Mouse (Mus musculus) kidney, postnatal 0 days (tissue): Measurements from ENCODE around the gene Cmip. TPM values are rescaled to one million over a fixed set of nuclear protein-coding genes. Genes with fewer than 3 reads are reported as not detected.
A peak's percentile ranks its signal among the peaks of the same experiment; 100 is the strongest.

Experiments
- ATAC-seq: fragments of 200-750 bp; cut with Nextera tagmentation; replicated peaks from 2 replicates; pipeline ENCODE4 v1.8.0; 2017; ENCODE audit warnings: low read depth, moderate number of reproducible peaks, moderate TSS enrichment, moderate library complexity; ENCODE audit not compliant: low FRiP score
- DNase-seq: peaks from one replicate; pipeline ENCODE4 v3.0.0-alpha.2; 2016; ENCODE audit warnings: low spot score
- H3K27ac ChIP-seq: fragments of 300-500 bp; sonication (generic); 2 replicates; pipeline ENCODE4 v1.5.1; 2014; ENCODE audit warnings: mild to moderate bottlenecking
- H3K27me3 ChIP-seq: fragments of 300-500 bp; sonication (generic); 2 replicates; pipeline ENCODE4 v1.6.1; 2014; ENCODE audit warnings: low read length, mixed read lengths; ENCODE audit not compliant: insufficient read depth
- H3K36me3 ChIP-seq: fragments of 300-500 bp; sonication (generic); 2 replicates; pipeline ENCODE4 v1.6.1; 2014; ENCODE audit warnings: low read length, mixed read lengths; ENCODE audit not compliant: insufficient read depth
- H3K4me1 ChIP-seq: fragments of 300-500 bp; sonication (generic); replicated peaks from 2 replicates; pipeline ENCODE4 v1.6.1; 2014; ENCODE audit warnings: antibody characterized with exemption, low read length, mixed read lengths; ENCODE audit not compliant: insufficient read depth
- H3K4me2 ChIP-seq: fragments of 300-500 bp; sonication (generic); 2 replicates; pipeline ENCODE4 v1.6.1; 2014; ENCODE audit warnings: mild to moderate bottlenecking, low read length, moderate library complexity, mixed read lengths
- H3K4me3 ChIP-seq: fragments of 300-500 bp; sonication (generic); replicated peaks from 2 replicates; pipeline ENCODE4 v1.5.1; 2014; ENCODE audit warnings: low read depth, low read length
- H3K9ac ChIP-seq: fragments of 300-500 bp; sonication (generic); 2 replicates; pipeline ENCODE4 v1.6.1; 2014; ENCODE audit warnings: low read depth, low read length
- H3K9me3 ChIP-seq: fragments of 300-500 bp; sonication (generic); replicated peaks from 2 replicates; pipeline ENCODE4 v1.6.1; 2016; ENCODE audit warnings: low read length, inconsistent platforms, mixed read lengths
- CTCF ChIP-seq: IDR thresholded peaks from 2 replicates; pipeline ENCODE4 v1.5.1; 2016; ENCODE audit warnings: antibody characterized with exemption, low read depth, mild to moderate bottlenecking, moderate library complexity
- WGBS: fragments of 180-500 bp; shearing (Covaris S2); extraction: QIAGEN DNeasy Blood & Tissue Kit; methylation state at CpG from one replicate; pipeline ENCODE4 v1.1.7; 2014; 5-methylcytosine and 5-hydroxymethylcytosine counted together
- polyA plus RNA-seq: library from polyadenylated mRNA; unstranded; fragments of >200 nt; fragmentation: Nextera tagmentation; extraction: Ambion mirVana; gene quantifications from 2 replicates; pipeline ENCODE4 v1.2.1, GENCODE M21; 2015

The Cmip gene
- polyA plus RNA-seq, 1 experiment from 2014 or later: 36.8 TPM

GRCm38 (mm10) chr8:117357491-117358467 is 100.9 kb downstream of the Cmip start:
- no peaks in the 10 kb centered on the region for H3K27me3 ChIP-seq
- H3K9me3 ChIP-seq: no peaks in the 10 kb centered on the region
- H3K4me3 ChIP-seq: no peak overlapping the region
- no peak overlapping the region for H3K9ac ChIP-seq
- ATAC-seq: no peak
- no peak for DNase-seq
- H3K4me1 ChIP-seq: peaks cover 43% of the 10 kb centered on the region
- H3K4me2 ChIP-seq: no peak overlapping the region
- WGBS: 78% methylated on average over 16 of the region's 16 CpGs
- TF ChIP-seq CTCF: no peak
- H3K36me3 ChIP-seq: no peaks in the 10 kb centered on the region
- H3K27ac ChIP-seq: peak overlapping the region; percentile 27

- Histone ChIP-seq H3K4me2 (no peak overlapping the region), H3K4me1 (peaks cover 58% of the 10 kb centered on the region), H3K9ac (no peak overlapping the region), H3K27me3 (no peaks in the 10 kb centered on the region), H3K27ac (peak overlapping the region; percentile 58), H3K36me3 (no peaks in the 10 kb centered on the region), H3K9me3 (no peaks in the 10 kb centered on the region), H3K4me3 (no peak overlapping the region)
- DNase-seq: no peak
- ATAC-seq: peak; percentile 21; the same call in 1 of the 2 replicates
- no peak for TF ChIP-seq CTCF
- 86% methylated on average over 3 of the region's 3 CpGs for WGBS
Measured at GRCm38 (mm10) chr8:117360172-117360930, 103.5 kb downstream of the Cmip start.

- no peaks in the 10 kb centered on the region for H3K36me3 ChIP-seq
- no peak overlapping the region for H3K4me3 ChIP-seq
- DNase-seq: peak; percentile 59
- H3K4me1 ChIP-seq: peaks cover 51% of the 10 kb centered on the region
- H3K27me3 ChIP-seq: no peaks in the 10 kb centered on the region
- H3K4me2 ChIP-seq: no peak overlapping the region
- H3K9ac ChIP-seq: no peak overlapping the region
- H3K9me3 ChIP-seq: no peaks in the 10 kb centered on the region
- peak; percentile 31; the same call in 1 of the 2 replicates for ATAC-seq
- H3K27ac ChIP-seq: peak overlapping the region; percentile 82
- no peak for TF ChIP-seq CTCF
- 52% methylated on average over 12 of the region's 12 CpGs for WGBS
Measured at GRCm38 (mm10) chr8:117361595-117362437, 105.0 kb downstream of the Cmip start.

GRCm38 (mm10) chr8:117362438-117362726 is 105.5 kb downstream of the Cmip start:
- H3K4me2 ChIP-seq: no peak overlapping the region
- H3K36me3 ChIP-seq: no peaks in the 10 kb centered on the region
- 9% methylated on average over 2 of the region's 2 CpGs for WGBS
- no peaks in the 10 kb centered on the region for H3K27me3 ChIP-seq
- H3K27ac ChIP-seq: peak overlapping the region; percentile 82
- DNase-seq (peak; percentile 38), ATAC-seq (no peak)
- no peak overlapping the region for H3K9ac ChIP-seq
- no peak overlapping the region for H3K4me3 ChIP-seq
- TF ChIP-seq CTCF: no peak
- peaks cover 48% of the 10 kb centered on the region for H3K4me1 ChIP-seq
- H3K9me3 ChIP-seq: no peaks in the 10 kb centered on the region

- Histone ChIP-seq H3K27ac (peak overlapping the region; percentile 82), H3K4me3 (no peak overlapping the region), H3K9ac (no peak overlapping the region), H3K9me3 (no peaks in the 10 kb centered on the region), H3K27me3 (no peaks in the 10 kb centered on the region), H3K36me3 (no peaks in the 10 kb centered on the region), H3K4me1 (peaks cover 52% of the 10 kb centered on the region), H3K4me2 (no peak overlapping the region)
- TF ChIP-seq CTCF: no peak
- no peak for ATAC-seq
- 71% methylated on average over 10 of the region's 10 CpGs for WGBS
- DNase-seq: peak; percentile 25
Measured at GRCm38 (mm10) chr8:117363291-117363690, 106.4 kb downstream of the Cmip start.
